Mouse (Mus musculus) cerebellum, adult 9-10 months (tissue): ENCODE data around the gene Cep57l1.

Experiments
- DNase-seq: peaks from one replicate; pipeline ENCODE4 v3.0.0; 2022

Cep57l1 gene

GRCm38 (mm10) chr10:41674362-41674761 lies 135.3 kb downstream of the Cep57l1 start:
- DNase-seq: no peak

- DNase-seq: no peak
These were observed 139.5 kb downstream of the Cep57l1 start for GRCm38 (mm10) chr10:41670196-41670595.
